Mouse (Mus musculus): ENCODE data around the gene Lrp5. TPM values are rescaled to one million over a fixed set of nuclear protein-coding genes. Genes with fewer than 3 reads are reported as not detected.
A peak's percentile ranks its signal among the peaks of the same experiment; 100 is the strongest.

Gene Lrp5
- polyA plus RNA-seq (2014; fragmentation: Nextera tagmentation; extraction: Ambion mirVana): 10.1 and 10.6 TPM in 2 replicates

DNA sequence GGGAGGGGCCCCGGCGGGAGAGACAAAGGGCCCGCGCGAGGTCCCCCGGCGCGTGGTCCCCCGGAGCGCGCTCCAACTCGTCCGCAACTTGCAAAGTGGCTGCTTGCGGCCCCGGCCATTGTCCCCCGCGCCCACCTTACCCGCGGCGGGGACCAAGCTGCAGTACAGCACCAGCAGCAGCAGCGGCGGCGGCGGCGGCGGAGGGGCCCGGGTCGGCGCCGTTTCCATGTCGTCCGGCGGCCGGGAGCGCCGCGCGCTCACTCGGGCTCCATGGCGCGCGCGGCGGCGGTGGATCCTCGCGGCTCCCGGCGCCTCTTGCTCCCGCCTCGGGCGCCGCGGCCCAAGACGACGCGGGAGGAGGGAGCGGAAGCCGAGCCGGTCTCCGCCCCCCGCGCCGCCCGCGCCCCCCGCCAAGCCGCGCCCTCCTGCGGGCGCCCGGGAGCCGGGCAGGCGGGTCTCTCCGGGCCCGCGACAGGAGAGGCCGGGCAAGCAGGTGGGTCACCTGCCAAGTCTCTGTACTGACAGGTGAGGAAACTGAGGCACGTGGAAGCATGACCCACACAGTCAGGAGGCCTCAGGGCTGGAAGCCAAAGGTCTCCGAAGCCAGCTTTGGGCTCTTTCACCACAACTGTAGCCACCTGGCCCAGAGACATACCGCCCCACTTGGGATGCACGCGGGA, at the start of gene Lrp5:
Gene Lrp5 (minus strand): TSS at position 350 of the 680 bp plus-strand sequence.
- Histone ChIP-seq H3K4me3 (ENCODE audit: low read depth, low read length) (peak within 1 kb of the TSS; percentile 99), H3K27ac (replicated peaks; ENCODE audit: low read depth, low read length) (peak within 1 kb of the TSS; percentile 88), H3K9me3 (ENCODE audit: control insufficient read depth, low read length) (no peaks in the 10 kb centered on the region), H3K4me1 (ENCODE audit: control insufficient read depth, insufficient read depth, low read length) (peaks cover 33% of the 10 kb centered on the region), H3K4me2 (ENCODE audit: low read depth, low read length) (peak within 1 kb of the TSS; percentile 87), H3K9ac (ENCODE audit: low read depth, low read length) (peak within 1 kb of the TSS; percentile 97), H3K36me3 (ENCODE audit: control insufficient read depth, insufficient read depth, low read length) (no peaks in the 10 kb centered on the region), H3K27me3 (replicated peaks; ENCODE audit: control insufficient read depth, insufficient read depth, low read length) (no peaks in the 10 kb centered on the region)
- WGBS: 1% methylated on average over 17 of the region's 83 CpGs
- peak; percentile 73 for DNase-seq (ENCODE audit: low spot score)
- peak; percentile 66 for ATAC-seq (ENCODE audit: low read depth)

- Histone ChIP-seq H3K9me3 (ENCODE audit: control insufficient read depth, low read length) (no peaks in the 10 kb centered on the region), H3K36me3 (ENCODE audit: control insufficient read depth, insufficient read depth, low read length) (no peaks in the 10 kb centered on the region), H3K4me3 (ENCODE audit: low read depth, low read length) (no peak overlapping the region), H3K9ac (ENCODE audit: low read depth, low read length) (no peak overlapping the region), H3K27me3 (replicated peaks; ENCODE audit: control insufficient read depth, insufficient read depth, low read length) (no peaks in the 10 kb centered on the region), H3K4me1 (ENCODE audit: control insufficient read depth, insufficient read depth, low read length) (no peaks in the 10 kb centered on the region), H3K27ac (replicated peaks; ENCODE audit: low read depth, low read length) (no peak overlapping the region), H3K4me2 (ENCODE audit: low read depth, low read length) (no peak overlapping the region)
- 97% methylated on average over 3 of the region's 3 CpGs for WGBS
- ATAC-seq (ENCODE audit: low read depth) (no peak), DNase-seq (ENCODE audit: low spot score) (no peak)
Observed at GRCm38 (mm10) chr19:3736001-3736400, 49.6 kb upstream of the Lrp5 start.

DNA sequence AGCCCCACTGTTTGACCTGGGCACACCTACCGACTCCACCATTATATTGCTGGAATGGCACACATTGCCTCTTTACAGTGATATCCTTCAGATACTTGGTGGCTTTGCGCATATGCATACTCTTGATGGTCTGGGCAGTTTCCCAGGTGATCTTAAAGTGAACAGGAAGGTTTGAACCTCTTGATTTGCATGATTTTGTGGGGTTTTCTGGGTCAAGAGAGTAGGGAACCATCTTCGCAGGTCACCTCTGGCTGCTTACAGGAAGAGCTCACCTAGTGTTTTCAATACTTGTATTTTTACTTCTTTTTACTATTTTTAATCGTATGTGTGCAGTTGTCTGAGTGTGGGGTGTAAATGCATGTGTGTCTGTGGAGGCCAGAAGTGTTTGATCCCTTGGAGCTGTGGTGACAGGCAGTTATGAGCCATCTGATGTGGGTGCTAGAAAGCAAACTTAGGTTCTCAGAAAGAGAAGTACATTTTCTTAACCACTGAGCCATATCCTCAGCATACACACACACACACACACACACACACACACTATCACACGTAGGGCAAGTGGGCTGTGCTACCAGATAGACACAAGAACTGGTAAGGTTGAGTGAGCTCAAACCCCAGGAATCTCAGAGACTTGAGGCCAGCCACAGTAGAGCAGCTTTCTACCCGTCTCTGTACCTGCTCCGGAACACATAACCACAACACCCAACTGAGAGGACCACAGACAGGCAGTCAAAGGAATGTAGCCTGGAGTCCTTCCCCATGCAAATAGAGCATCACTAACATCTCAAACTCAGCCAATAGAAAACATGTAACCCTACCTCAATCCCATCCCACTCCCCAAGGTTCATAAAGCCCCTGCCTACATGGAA, 44.6 kb upstream of the Lrp5 start:
- Histone ChIP-seq H3K9me3 (ENCODE audit: control insufficient read depth, low read length) (no peaks in the 10 kb centered on the region), H3K4me1 (ENCODE audit: control insufficient read depth, insufficient read depth, low read length) (no peaks in the 10 kb centered on the region), H3K36me3 (ENCODE audit: control insufficient read depth, insufficient read depth, low read length) (no peaks in the 10 kb centered on the region), H3K4me2 (ENCODE audit: low read depth, low read length) (no peak overlapping the region), H3K4me3 (ENCODE audit: low read depth, low read length) (no peak overlapping the region), H3K9ac (ENCODE audit: low read depth, low read length) (no peak overlapping the region), H3K27ac (replicated peaks; ENCODE audit: low read depth, low read length) (no peak overlapping the region), H3K27me3 (replicated peaks; ENCODE audit: control insufficient read depth, insufficient read depth, low read length) (no peaks in the 10 kb centered on the region)
- ATAC-seq (ENCODE audit: low read depth) (no peak), DNase-seq (ENCODE audit: low spot score) (no peak)
- 78% methylated on average over 7 of the region's 7 CpGs for WGBS

- Histone ChIP-seq H3K27ac (replicated peaks; ENCODE audit: low read depth, low read length) (no peak overlapping the region), H3K4me2 (ENCODE audit: low read depth, low read length) (no peak overlapping the region), H3K4me1 (ENCODE audit: control insufficient read depth, insufficient read depth, low read length) (no peaks in the 10 kb centered on the region), H3K36me3 (ENCODE audit: control insufficient read depth, insufficient read depth, low read length) (no peaks in the 10 kb centered on the region), H3K9ac (ENCODE audit: low read depth, low read length) (no peak overlapping the region), H3K27me3 (replicated peaks; ENCODE audit: control insufficient read depth, insufficient read depth, low read length) (no peaks in the 10 kb centered on the region), H3K4me3 (ENCODE audit: low read depth, low read length) (no peak overlapping the region), H3K9me3 (ENCODE audit: control insufficient read depth, low read length) (0 out of 2 replicates have a peak, but pooled peaks cover under 1% of the 10 kb centered on the region)
- no peak for DNase-seq (ENCODE audit: low spot score)
- no peak for ATAC-seq (ENCODE audit: low read depth)
- WGBS: 64% methylated on average over 2 of the region's 2 CpGs
Observed at GRCm38 (mm10) chr19:3728901-3729300, 42.5 kb upstream of the Lrp5 start.

GRCm38 (mm10) chr19:3724779-3725178, 38.4 kb upstream of the Lrp5 start:
- DNase-seq (ENCODE audit: low spot score) (no peak), ATAC-seq (ENCODE audit: low read depth) (no peak)
- Histone ChIP-seq H3K36me3 (ENCODE audit: control insufficient read depth, insufficient read depth, low read length) (no peaks in the 10 kb centered on the region), H3K4me2 (ENCODE audit: low read depth, low read length) (no peak overlapping the region), H3K27me3 (replicated peaks; ENCODE audit: control insufficient read depth, insufficient read depth, low read length) (no peaks in the 10 kb centered on the region), H3K9ac (ENCODE audit: low read depth, low read length) (no peak overlapping the region), H3K27ac (replicated peaks; ENCODE audit: low read depth, low read length) (no peak overlapping the region), H3K9me3 (ENCODE audit: control insufficient read depth, low read length) (0 out of 2 replicates have a peak, but pooled peaks cover 3% of the 10 kb centered on the region), H3K4me1 (ENCODE audit: control insufficient read depth, insufficient read depth, low read length) (no peaks in the 10 kb centered on the region), H3K4me3 (ENCODE audit: low read depth, low read length) (no peak overlapping the region)
- 39% methylated on average over 1 of the region's 1 CpGs for WGBS

DNA sequence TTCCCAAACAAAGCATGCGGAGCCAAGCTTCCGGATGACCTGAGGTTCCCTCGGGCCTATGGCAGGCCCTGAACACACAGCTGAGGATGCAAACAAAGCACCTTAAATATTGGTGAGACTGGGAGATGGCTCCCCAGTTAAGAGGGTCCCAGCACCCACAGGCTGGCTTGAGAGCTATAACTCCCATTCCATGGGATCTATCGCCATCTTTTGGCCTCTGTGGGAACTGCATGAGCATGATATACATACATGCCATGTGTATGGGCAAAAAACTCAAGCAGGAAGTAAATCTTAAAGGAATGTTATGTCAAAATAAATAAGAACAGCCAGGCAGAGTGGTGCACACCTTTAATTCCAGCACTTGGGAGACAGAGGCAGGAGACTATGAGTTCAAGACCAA, 37.5 kb upstream of the Lrp5 start:
- Histone ChIP-seq H3K27me3 (replicated peaks; ENCODE audit: control insufficient read depth, insufficient read depth, low read length) (no peaks in the 10 kb centered on the region), H3K36me3 (ENCODE audit: control insufficient read depth, insufficient read depth, low read length) (no peaks in the 10 kb centered on the region), H3K4me2 (ENCODE audit: low read depth, low read length) (no peak overlapping the region), H3K27ac (replicated peaks; ENCODE audit: low read depth, low read length) (no peak overlapping the region), H3K9ac (ENCODE audit: low read depth, low read length) (no peak overlapping the region), H3K9me3 (ENCODE audit: control insufficient read depth, low read length) (0 out of 2 replicates have a peak, but pooled peaks cover 3% of the 10 kb centered on the region), H3K4me1 (ENCODE audit: control insufficient read depth, insufficient read depth, low read length) (no peaks in the 10 kb centered on the region), H3K4me3 (ENCODE audit: low read depth, low read length) (no peak overlapping the region)
- ATAC-seq (ENCODE audit: low read depth) (no peak), DNase-seq (ENCODE audit: low spot score) (no peak)
- 82% methylated on average over 4 of the region's 4 CpGs for WGBS

GRCm38 (mm10) chr19:3723170-3723569, 36.8 kb upstream of the Lrp5 start:
- Histone ChIP-seq H3K36me3 (ENCODE audit: control insufficient read depth, insufficient read depth, low read length) (no peaks in the 10 kb centered on the region), H3K9me3 (ENCODE audit: control insufficient read depth, low read length) (0 out of 2 replicates have a peak, but pooled peaks cover 3% of the 10 kb centered on the region), H3K4me2 (ENCODE audit: low read depth, low read length) (no peak overlapping the region), H3K4me3 (ENCODE audit: low read depth, low read length) (no peak overlapping the region), H3K27ac (replicated peaks; ENCODE audit: low read depth, low read length) (no peak overlapping the region), H3K27me3 (replicated peaks; ENCODE audit: control insufficient read depth, insufficient read depth, low read length) (no peaks in the 10 kb centered on the region), H3K4me1 (ENCODE audit: control insufficient read depth, insufficient read depth, low read length) (no peaks in the 10 kb centered on the region), H3K9ac (ENCODE audit: low read depth, low read length) (no peak overlapping the region)
- DNase-seq (ENCODE audit: low spot score): no peak
- 90% methylated on average over 9 of the region's 9 CpGs for WGBS
- no peak for ATAC-seq (ENCODE audit: low read depth)

- Histone ChIP-seq H3K4me1 (ENCODE audit: control insufficient read depth, insufficient read depth, low read length) (no peaks in the 10 kb centered on the region), H3K27me3 (replicated peaks; ENCODE audit: control insufficient read depth, insufficient read depth, low read length) (no peaks in the 10 kb centered on the region), H3K9me3 (ENCODE audit: control insufficient read depth, low read length) (0 out of 2 replicates have a peak, but pooled peaks cover 3% of the 10 kb centered on the region), H3K9ac (ENCODE audit: low read depth, low read length) (peak overlapping the region; percentile 62), H3K27ac (replicated peaks; ENCODE audit: low read depth, low read length) (no peak overlapping the region; the same call in 1 of the 2 replicates), H3K4me2 (ENCODE audit: low read depth, low read length) (peak overlapping the region; percentile 95), H3K36me3 (ENCODE audit: control insufficient read depth, insufficient read depth, low read length) (peaks cover 33% of the 10 kb centered on the region), H3K4me3 (ENCODE audit: low read depth, low read length) (peak overlapping the region; percentile 46)
- under 1% methylated on average over 19 of the region's 27 CpGs for WGBS
- DNase-seq (ENCODE audit: low spot score) (no peak), ATAC-seq (ENCODE audit: low read depth) (peak; percentile 73)
Observed at GRCm38 (mm10) chr19:3719362-3719891, 33.1 kb upstream of the Lrp5 start.
